Mouse (Mus musculus): Measurements from ENCODE around the gene Filip1. TPM values are rescaled to one million over a fixed set of nuclear protein-coding genes. Genes with fewer than 3 reads are reported as not detected.

Filip1 gene
- total and polyA plus RNA-seq, 3 experiments = not detected

DNA sequence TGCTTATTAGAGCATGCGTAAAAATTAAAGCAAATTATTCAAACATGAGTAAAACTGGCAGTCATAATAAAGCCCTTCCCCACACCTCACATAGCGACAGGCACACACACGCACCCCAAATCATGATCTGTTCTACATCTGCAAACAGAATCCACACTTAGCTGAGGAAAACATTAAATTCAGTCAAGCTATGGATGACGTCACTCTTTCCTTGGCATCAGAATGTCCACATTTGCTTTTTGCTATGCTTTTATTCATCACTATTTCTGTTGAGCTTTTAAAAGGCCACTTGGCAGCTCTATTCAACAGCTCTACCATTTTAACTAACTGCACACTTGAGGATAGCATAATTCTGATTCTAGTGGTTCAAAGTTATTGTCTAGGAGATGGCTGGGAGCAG lies 198.1 kb downstream of the Filip1 start:
- Histone ChIP-seq H3K4me1 (ENCODE audit: control insufficient read depth in 1 of 2, insufficient read depth in 2 of 2, low read length in 2 of 2) (peaks cover 2 to 8% of the 10 kb centered on the region in 2 experiments), H3K27ac (ENCODE audit: control insufficient read depth, low read depth, low read length) (no peak overlapping the region), H3K9me3 (replicated peaks; ENCODE audit: insufficient read depth, low read length) (no peaks in the 10 kb centered on the region), H3K27me3 (ENCODE audit: control insufficient read depth in 1 of 2, insufficient read depth in 2 of 2, low read length in 2 of 2) (no peaks in the 10 kb centered on the region), H3K79me2 (ENCODE audit: control insufficient read depth, insufficient read depth, low read length, poor library complexity) (no peaks in the 10 kb centered on the region), H3K9ac (ENCODE audit: control insufficient read depth, low read depth, low read length, poor library complexity, severe bottlenecking) (no peak overlapping the region), H3K4me3 (ENCODE audit: control insufficient read depth in 1 of 2, insufficient read depth in 1 of 2, low read depth in 2 of 2, low read length in 2 of 2) (no peak overlapping the region), H3K36me3 (ENCODE audit: control insufficient read depth in 1 of 2, insufficient read depth in 2 of 2, low read length in 2 of 2) (peaks cover 0 to 10% of the 10 kb centered on the region in 2 experiments; a peak in 2 of 4 replicates)
- DNase-seq (ENCODE audit: low read depth, low spot score) = no peak
- TF ChIP-seq USF2 (IDR thresholded peaks at IDR 0.05; ENCODE audit: borderline replicate concordance in 1 of 2, insufficient read depth in 1 of 2, low read depth in 1 of 2, low read length in 2 of 2) (no peak), MAZ (IDR thresholded peaks at IDR 0.05; ENCODE audit: low read depth, low read length) (no peak), USF1 (IDR thresholded peaks at IDR 0.05; ENCODE audit: low read depth, low read length) (no peak), CHD2 (IDR thresholded peaks at IDR 0.05; ENCODE audit: low read length) (no peak), POLR2A (IDR thresholded peaks at IDR 0.05; ENCODE audit: control insufficient read depth in 1 of 2, insufficient read depth in 1 of 2, low read depth in 1 of 2, low read length in 2 of 2, poor library complexity in 1 of 2) (no peak), ZNF384 (IDR thresholded peaks at IDR 0.05; ENCODE audit: low read depth, low read length) (no peak), SMC3 (IDR thresholded peaks at IDR 0.05; ENCODE audit: low read depth, low read length) (no peak), MEF2A (IDR thresholded peaks at IDR 0.05; ENCODE audit: extremely low read depth, insufficient replicate concordance, low read depth, low read length, poor library complexity, severe bottlenecking) (no peak), ELF1 (IDR thresholded peaks at IDR 0.05; ENCODE audit: low read depth, low read length) (no peak), ZKSCAN1 (IDR thresholded peaks at IDR 0.05; ENCODE audit: low read depth, low read length) (no peak), TAL1 (IDR thresholded peaks at IDR 0.05; ENCODE audit: low read length) (no peak), TCF12 (IDR thresholded peaks at IDR 0.05; ENCODE audit: low read depth, low read length) (no peak), SIN3A (IDR thresholded peaks at IDR 0.05; ENCODE audit: low read length) (no peak)

DNA sequence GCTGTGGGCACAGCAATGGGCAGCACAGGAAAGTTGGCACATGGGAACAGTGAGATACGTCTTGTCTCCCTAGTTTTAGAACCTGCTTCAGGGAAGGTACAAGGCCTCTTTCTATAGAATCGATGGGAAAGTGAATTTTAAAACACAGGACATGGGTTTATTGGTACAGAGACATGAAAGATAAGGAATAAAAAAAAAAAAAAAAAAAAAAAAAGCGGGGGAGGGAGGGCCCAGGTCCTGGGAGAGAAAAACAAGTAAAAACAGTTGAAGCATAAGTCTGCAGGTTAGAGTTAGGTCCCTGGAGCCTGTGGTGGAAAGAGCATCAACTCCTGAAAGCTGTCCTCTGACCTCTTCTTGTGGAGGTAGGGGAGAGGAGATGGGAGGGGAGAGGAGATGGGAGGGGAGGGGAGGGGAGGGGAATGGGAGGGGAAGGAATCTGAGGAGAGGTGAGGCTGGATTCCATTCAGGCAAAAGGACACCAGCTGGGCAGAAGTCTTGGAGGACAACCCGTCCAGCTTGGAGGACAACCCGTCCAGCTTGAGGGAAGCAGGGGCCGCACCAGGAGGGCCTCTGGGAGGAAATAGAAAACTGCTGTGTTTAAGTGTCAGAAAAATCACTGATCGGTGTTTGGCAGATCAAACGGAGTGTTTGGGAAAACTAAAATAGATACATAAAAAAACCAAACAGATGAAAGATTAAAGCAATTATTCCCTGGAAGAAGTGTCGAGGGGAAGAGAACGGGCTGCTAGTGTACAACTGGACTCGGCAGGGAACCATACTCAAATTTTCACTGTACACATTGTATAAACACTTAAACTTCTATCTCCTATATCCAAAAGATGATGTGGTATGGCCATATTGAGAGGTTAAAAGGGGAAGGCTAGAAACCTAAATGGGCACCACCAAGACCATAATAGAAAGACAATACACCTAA lies 201.4 kb downstream of the Filip1 start:
- no peak for DNase-seq (ENCODE audit: low read depth, low spot score)
- H3K27me3 ChIP-seq (ENCODE audit: control insufficient read depth in 1 of 2, insufficient read depth in 2 of 2, low read length in 2 of 2) = no peaks in the 10 kb centered on the region
- H3K36me3 ChIP-seq (ENCODE audit: control insufficient read depth in 1 of 2, insufficient read depth in 2 of 2, low read length in 2 of 2) = peaks cover 0 to 26% of the 10 kb centered on the region in 2 experiments; a peak in 2 of 4 replicates
- no peak overlapping the region for H3K9ac ChIP-seq (ENCODE audit: control insufficient read depth, low read depth, low read length, poor library complexity, severe bottlenecking)
- H3K4me1 ChIP-seq (ENCODE audit: control insufficient read depth in 1 of 2, insufficient read depth in 2 of 2, low read length in 2 of 2) = peaks cover 3 to 16% of the 10 kb centered on the region in 2 experiments
- TF ChIP-seq CTCF (IDR thresholded peaks at IDR 0.05 in 2 of 3, conservative IDR thresholded peaks at IDR 0.05 in 1 of 3; ENCODE audit: control insufficient read depth in 1 of 3, insufficient read depth in 1 of 3, low read depth in 2 of 3, low read length in 3 of 3, poor library complexity in 1 of 3, severe bottlenecking in 1 of 3) (no peak), GABPA (IDR thresholded peaks at IDR 0.05; ENCODE audit: low read depth, low read length) (no peak), MAX (IDR thresholded peaks at IDR 0.05; ENCODE audit: low read length) (no peak), SIN3A (IDR thresholded peaks at IDR 0.05; ENCODE audit: low read length) (peak; percentile 52; the same call in 1 of the 2 replicates), TBP (IDR thresholded peaks at IDR 0.05; ENCODE audit: low read depth, low read length) (no peak), ZNF384 (IDR thresholded peaks at IDR 0.05; ENCODE audit: low read depth, low read length) (peak; percentile 90)
- no peaks in the 10 kb centered on the region for H3K79me2 ChIP-seq (ENCODE audit: control insufficient read depth, insufficient read depth, low read length, poor library complexity)
- H3K9me3 ChIP-seq (replicated peaks; ENCODE audit: insufficient read depth, low read length) = no peaks in the 10 kb centered on the region
- peak overlapping the region; percentile 66 for H3K27ac ChIP-seq (ENCODE audit: control insufficient read depth, low read depth, low read length)
- no peak overlapping the region; a peak in 1 of 4 replicates for H3K4me3 ChIP-seq (ENCODE audit: control insufficient read depth in 1 of 2, insufficient read depth in 1 of 2, low read depth in 2 of 2, low read length in 2 of 2)

Measured in MEL (cell line).